Mouse (Mus musculus) left cerebral cortex, postnatal 4 days (tissue): ENCODE data around the gene Crybg3. TPM values are rescaled to one million over a fixed set of nuclear protein-coding genes. Genes with fewer than 3 reads are reported as not detected.
"Not testable (repeated sequence)": the region's sequence is repeated elsewhere in the genome, so short reads cannot be mapped to it uniquely, and the experiment has no call there.

Source experiments
- DNase-seq: peaks from one replicate; pipeline ENCODE4 v3.0.0-alpha.2; 2022
- intact Hi-C: fragments of 180-260 bp; cut with DNase I; formaldehyde crosslinking; loops from one replicate; pipeline ENCODE4 v1.15.1; 2025
- total RNA-seq, 2 experiments: library from RNA; stranded (reverse); gene quantifications; 2 replicates each; pipeline ENCODE4 v1.2.3; 2021

The Crybg3 gene
- total RNA-seq, 2 experiments from 2014 or later: 4.7 to 4.8 TPM

DNA sequence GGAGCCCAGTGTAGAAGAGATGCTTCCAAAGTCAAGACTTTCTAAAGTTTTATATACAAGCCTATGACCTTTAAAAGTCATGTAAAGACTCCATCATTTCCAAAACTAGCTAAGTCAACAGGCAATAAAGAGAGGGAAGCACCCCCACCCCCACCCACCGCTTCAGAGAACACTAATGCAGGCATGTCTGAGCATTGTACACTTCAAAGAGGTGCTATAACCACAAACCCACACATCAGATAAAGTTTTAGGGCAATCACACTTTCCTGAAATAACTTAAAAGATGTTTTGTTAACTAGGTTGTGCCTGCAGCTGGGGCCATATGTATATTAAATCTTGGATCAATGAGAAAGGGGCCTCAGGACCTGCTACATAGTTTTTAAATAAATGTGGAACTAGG lies 130.9 kb downstream of the Crybg3 start:
- intact Hi-C loops: no loop called here

DNA sequence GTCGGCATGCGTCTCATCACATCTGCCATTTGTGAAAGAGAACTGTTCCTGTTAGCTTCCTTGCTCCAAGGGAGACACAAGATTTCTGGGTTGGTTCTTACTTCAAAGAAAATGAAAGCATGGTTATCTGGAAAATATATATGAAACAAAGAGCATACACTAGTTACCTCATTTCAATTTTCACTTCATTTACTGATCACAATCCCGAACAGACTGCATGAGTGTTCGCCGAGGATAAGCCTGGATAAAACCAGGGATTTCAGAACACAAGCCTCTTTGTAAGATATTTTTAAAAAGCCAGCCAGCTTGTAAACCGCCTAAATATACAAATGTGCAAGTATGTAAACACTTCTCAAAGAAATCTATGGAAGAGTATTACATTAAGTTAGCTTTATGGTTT lies 136.8 kb downstream of the Crybg3 start:
- no peak for DNase-seq
- intact Hi-C loops: no loop called here

More for the DNA sequence above, 130.9 kb downstream of the Crybg3 start:
- DNase-seq: no peak

DNA sequence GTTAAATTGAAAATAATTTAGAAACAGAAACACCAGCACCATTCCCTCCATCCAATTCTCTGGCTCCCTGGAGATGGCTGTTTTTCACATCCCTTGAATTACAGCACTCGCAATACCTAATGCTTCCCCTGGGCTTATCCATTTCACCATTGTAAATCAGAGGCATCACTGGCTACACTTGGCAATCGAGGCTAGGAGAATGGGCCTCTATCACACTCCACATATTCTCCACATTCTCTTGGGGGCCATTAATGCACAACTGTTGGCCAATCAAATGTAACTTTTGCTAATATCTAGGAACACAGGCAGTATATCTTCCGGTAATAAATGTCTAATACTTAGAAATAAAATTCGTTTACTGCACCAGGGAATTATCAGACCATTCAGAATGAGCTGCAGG lies 137.2 kb downstream of the Crybg3 start:
- intact Hi-C loops: no loop called here
- DNase-seq: no peak

- DNase-seq, intact Hi-C loops: not testable (repeated sequence)
Measured at GRCm38 (mm10) chr16:59459259-59459861, 141.4 kb downstream of the Crybg3 start.

DNA sequence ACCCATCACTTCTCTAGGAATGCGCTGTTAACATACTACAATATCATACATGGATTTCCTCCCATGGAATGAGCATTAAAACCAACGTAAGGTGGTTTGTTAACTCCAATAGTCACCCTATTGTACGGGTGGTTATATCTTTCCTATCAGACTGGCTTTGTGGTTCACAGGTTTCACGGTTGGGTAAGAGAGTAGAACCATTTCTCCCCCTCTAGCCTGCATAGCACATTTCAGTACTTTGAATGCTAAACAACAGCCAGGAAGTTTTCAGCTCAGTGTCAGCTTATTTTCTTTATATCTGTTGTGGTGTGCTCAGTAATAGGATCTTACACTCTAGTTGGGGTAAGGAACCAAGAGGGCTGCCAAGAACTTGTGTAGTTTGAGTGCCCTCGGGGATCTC lies 149.0 kb downstream of the Crybg3 start:
- intact Hi-C loops: no loop called here
- DNase-seq: no peak

DNA sequence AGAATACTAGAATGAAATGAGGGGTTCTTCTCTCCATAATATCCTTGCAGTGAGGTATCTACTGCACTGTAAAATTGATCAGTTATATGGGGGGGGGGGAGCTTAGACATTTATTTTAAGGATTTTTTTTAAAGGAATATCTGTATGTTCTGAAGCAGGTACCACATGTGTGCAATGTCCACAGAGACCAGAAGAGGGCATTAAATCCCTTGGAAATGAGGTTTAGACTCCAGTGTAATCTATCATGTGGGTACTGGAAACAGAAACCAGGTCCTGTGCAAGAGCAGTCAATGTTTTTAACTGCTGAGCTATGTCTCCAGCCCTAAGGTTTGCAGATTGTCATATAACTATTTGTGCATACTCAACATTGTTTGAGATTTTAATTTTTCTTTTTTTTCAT lies 151.7 kb downstream of the Crybg3 start:
- no peak for DNase-seq
- intact Hi-C loops: no loop called here

- DNase-seq: peak; percentile 4
- intact Hi-C loops: no loop called here
Measured at GRCm38 (mm10) chr16:59448181-59448580, 152.6 kb downstream of the Crybg3 start.

DNA sequence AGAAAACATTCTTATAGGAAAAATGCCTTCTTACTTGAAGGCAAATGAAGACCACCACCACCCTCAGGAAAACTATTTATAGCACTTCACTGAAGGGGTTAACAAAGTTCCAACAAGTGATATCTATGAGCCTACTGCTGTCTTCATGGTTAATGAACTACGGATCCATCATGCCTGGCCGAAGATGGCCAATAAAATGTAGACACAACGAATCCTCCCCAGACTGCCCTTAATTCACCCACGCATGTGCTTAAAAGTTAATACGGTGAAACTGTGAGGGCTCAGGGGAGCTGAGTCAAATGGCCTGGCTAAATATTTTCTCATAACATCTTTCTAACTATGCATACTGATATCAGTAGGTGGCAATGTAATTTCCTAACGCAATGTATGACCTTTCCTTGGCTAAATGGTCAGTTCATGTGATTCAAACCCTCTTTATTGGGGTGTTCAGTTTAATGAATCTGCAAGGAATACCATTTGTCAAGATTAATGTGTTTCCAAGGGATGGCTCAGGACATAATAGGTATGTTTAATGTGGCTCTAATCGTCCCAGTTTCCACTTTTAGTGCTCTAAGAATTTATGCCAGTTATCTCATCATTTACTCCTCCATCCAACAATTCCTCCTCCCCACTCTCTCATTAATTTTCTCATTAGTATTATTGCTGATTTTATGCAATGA lies 155.8 kb downstream of the Crybg3 start:
- no peak for DNase-seq
- intact Hi-C loops: no loop called here

Other genes starting within 250 kb of the Crybg3 start
- not detected for gene Olfr209, start 237.0 kb downstream of the Crybg3 start, total RNA-seq
- gene Gabrr3, start 193.6 kb downstream of the Crybg3 start, total RNA-seq: not detected
- 10 to 100 TPM; 15.9 to 16.0 TPM for gene Riox2, start 129.2 kb downstream of the Crybg3 start, total RNA-seq
- 10 to 100 TPM; 30.1 to 33.7 TPM for gene Arl6, start 38.4 kb upstream of the Crybg3 start, total RNA-seq